Mouse (Mus musculus): ENCODE results near the gene Rec114. TPM values are rescaled to one million over a fixed set of nuclear protein-coding genes. Genes with fewer than 3 reads are reported as not detected.

The Rec114 gene
- not detected in 4 replicates for total RNA-seq (2023)

GRCm38 (mm10) chr9:58743702-58744248, at the start of gene Rec114:
Gene Rec114 (minus strand): TSS chr9:58743964.

Other genes starting within 250 kb of the Rec114 start
- gene Cd276, start 188.5 kb downstream of the Rec114 start, total RNA-seq (2023) = 0.66 to 2.2 TPM (median 1.1 TPM) in 4 replicates
- gene Nptn, start 161.7 kb downstream of the Rec114 start, total RNA-seq (2023) = 94.6 to 114 TPM (median 99.6 TPM) in 4 replicates
- not detected in 4 replicates for gene Hcn4, start 79.4 kb upstream of the Rec114 start, total RNA-seq (2023)